Mouse (Mus musculus) megakaryocyte, embryonic 14.5 days (primary cell): ENCODE measurements at regions not wholly inside any gene's neighbourhood (a gene's known extent, or its start where the extent isn't known, plus 50 kb on each side); places are given as distances from the start of the nearest gene placed in this dataset.
A peak's percentile ranks its signal among the peaks of the same experiment; 100 is the strongest.
"Not testable (repeated sequence)": the region's sequence is repeated elsewhere in the genome, so short reads cannot be mapped to it uniquely, and the experiment has no call there.

Experiments used
- H3K27me3 ChIP-seq: replicated peaks from 2 replicates; pipeline ENCODE3; 2012; ENCODE audit warnings: inconsistent platforms
- H3K36me3 ChIP-seq: replicated peaks from 2 replicates; pipeline ENCODE3; 2012; ENCODE audit warnings: low read length, inconsistent platforms, mixed read lengths
- H3K4me1 ChIP-seq: 2 replicates; pipeline ENCODE4 v1.6.1; 2012; ENCODE audit warnings: inconsistent platforms
- H3K4me3 ChIP-seq: replicated peaks from 2 replicates; pipeline ENCODE3; 2012; ENCODE audit warnings: moderate library complexity, mild to moderate bottlenecking, inconsistent platforms
- H3K9me3 ChIP-seq: 2 replicates; pipeline ENCODE4 v1.6.1; 2012; ENCODE audit warnings: inconsistent platforms

- not testable (repeated sequence) for H3K4me3 ChIP-seq, H3K9me3 ChIP-seq, H3K27me3 ChIP-seq, H3K36me3 ChIP-seq, H3K4me1 ChIP-seq
These were observed 235.4 kb upstream of the Cts3 start for GRCm38 (mm10) chr13:61805300-61805699.

GRCm38 (mm10) chr13:61804168-61804874, 234.4 kb upstream of the Cts3 start:
- not testable (repeated sequence) for H3K36me3 ChIP-seq, H3K9me3 ChIP-seq, H3K27me3 ChIP-seq, H3K4me1 ChIP-seq
- H3K4me3 ChIP-seq, result peak overlapping the region; percentile 85

GRCm38 (mm10) chr13:61803763-61804162, 233.8 kb upstream of the Cts3 start:
- H3K36me3 ChIP-seq, H3K9me3 ChIP-seq, H3K27me3 ChIP-seq, H3K4me3 ChIP-seq, H3K4me1 ChIP-seq: not testable (repeated sequence)

GRCm38 (mm10) chr13:61763457-61763856, 193.5 kb upstream of the Cts3 start:
- not testable (repeated sequence) for H3K36me3 ChIP-seq, H3K4me1 ChIP-seq, H3K27me3 ChIP-seq, H3K4me3 ChIP-seq, H3K9me3 ChIP-seq
